Mouse (Mus musculus) gastrocnemius, postnatal 36 days (tissue): ENCODE results near the gene Zfp93. TPM values are rescaled to one million over a fixed set of nuclear protein-coding genes. Genes with fewer than 3 reads are reported as not detected.
A peak's percentile ranks its signal among the peaks of the same experiment; 100 is the strongest.
"Not testable (repeated sequence)": the region's sequence is repeated elsewhere in the genome, so short reads cannot be mapped to it uniquely, and the experiment has no call there.

Source experiments
- DNase-seq, 2 experiments: peaks; one replicate each; pipeline ENCODE4 v3.0.0; 2022
- intact Hi-C: fragments of 180-260 bp; cut with DNase I; formaldehyde crosslinking; loops from one replicate; pipeline ENCODE4 v1.15.1; 2025
- long read RNA-seq, 2 experiments: library from polyadenylated mRNA; stranded (forward); transcript quantifications; one replicate each; pipeline ENCODE4 v2.0.0; 2021
- total RNA-seq, 2 experiments: library from RNA; stranded (reverse); gene quantifications; 2 replicates each; pipeline ENCODE4 v1.2.3; 2021

The Zfp93 gene
- total RNA-seq: 1 to 10 TPM; 3.6 to 3.8 TPM
- long read RNA-seq, experiment 1, partial matches to known transcripts: 0 of 7 reads
- long read RNA-seq, experiment 1, other reads (novel, unspliced or antisense): 5 of 7 reads
- long read RNA-seq, experiment 2, partial matches to known transcripts: 0 of 13 reads
- long read RNA-seq, experiment 2, other reads (novel, unspliced or antisense): 13 of 13 reads

DNA sequence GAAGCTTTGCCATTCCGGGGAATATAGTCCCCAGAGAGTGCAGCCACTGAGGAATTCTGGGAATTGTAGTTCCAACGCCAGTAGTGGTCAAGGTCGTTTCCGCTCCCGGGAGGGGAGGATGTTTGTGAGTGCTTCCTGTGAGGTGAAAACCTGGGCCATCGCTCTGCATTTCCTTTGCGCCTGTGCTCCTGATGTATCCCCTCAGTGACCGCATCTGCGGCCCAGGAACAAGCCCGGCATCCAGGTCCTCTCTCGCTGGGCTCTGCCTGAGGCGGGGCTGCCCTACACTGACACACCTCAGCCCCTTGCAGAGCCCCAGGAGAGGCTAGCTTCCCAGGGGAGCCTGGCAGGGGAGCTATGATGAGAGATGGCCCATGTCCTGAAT, at the start of gene Zfp93:
TSS of gene Zfp93 (plus strand) at position 133 of the 385 bp plus-strand sequence.
- intact Hi-C loops: no loop called here
- DNase-seq: peak; percentile 54 to 69

DNA sequence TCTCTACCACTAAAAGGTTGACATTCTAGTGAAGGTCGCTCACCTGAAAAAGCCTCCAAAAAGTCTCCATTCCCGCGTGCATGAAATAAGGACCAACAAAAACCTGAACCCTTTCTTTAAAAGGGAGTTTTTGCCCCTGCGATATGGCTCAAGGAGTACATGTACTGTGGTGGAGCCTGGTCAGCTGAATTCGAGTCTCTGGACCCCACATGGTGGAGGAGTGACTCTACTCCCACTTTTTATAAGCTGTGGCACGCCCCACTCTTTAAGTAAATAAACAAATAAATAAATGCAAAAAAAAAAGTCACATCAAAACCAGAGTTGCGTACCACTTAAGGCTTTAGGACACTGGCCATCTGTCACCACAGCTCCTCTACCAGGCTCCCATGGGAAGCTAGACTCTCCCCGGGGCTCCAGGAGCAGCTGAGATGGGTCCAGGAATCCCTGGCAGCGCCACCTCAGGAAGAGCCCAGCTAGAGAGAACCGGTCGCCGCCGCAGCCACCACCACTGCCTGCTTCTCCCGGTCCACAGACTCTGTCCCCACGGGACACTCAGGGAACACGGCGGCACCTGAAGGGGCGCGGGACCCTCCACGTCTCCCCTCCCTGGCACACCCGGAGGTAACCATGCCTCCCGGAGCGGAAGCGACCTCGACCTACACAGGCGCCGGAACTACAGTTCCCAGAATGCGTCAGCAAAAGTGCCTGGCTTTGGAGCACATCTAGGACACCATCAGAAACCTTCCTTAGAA, 33.0 kb upstream of the Zfp93 start, which contains the start of gene Zfp109:
TSS of gene Zfp109 (minus strand) at position 521 of the 752 bp plus-strand sequence.
- peak; percentile 12 to 38 for DNase-seq
- intact Hi-C loops: no loop called here

DNA sequence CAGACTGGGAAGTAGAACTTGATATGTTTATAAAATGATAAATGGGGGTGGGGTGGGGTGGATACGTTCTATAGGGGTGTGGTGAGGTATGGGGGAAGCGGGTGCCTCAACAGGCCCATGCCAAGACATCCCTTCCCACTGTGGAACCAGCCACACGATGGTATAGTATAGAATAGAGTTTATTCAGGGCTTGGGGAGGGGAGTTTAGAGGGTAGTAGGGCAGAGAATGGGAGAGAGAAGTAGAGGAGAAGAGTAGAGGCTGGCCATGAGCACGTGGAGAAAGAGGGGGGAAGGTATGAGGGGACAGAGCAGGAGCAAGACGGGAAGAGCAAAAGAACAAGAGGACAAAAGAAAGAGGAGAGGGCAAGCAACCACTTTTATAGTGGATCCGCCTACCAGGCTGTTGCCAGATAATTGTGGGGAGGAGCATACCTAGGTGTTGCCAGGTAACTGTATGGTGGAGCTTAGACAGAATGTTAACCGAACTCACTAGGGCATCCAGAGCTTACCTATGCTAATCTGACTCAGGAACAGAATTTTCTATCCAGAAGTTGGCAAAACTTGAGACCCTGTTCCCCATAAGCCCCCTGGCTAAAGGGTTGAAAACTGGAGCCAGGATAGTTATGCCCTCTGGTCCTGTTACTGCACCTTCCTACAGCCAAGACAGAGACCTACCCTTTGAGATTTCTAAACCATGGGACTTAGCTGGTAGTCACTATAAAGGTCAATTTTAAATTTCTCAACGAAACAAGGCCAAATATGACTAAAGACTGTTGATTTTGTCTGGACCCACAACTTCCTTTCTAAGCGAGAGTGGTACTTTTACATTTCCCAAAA, 16.2 kb upstream of the Zfp93 start:
- intact Hi-C loops: loop anchor here (5.0 kb wide), 2 partner anchors 63 to 142 kb away; partner anchors contain the start of genes Zfp112 and Zfp94
- DNase-seq: no peak

DNA sequence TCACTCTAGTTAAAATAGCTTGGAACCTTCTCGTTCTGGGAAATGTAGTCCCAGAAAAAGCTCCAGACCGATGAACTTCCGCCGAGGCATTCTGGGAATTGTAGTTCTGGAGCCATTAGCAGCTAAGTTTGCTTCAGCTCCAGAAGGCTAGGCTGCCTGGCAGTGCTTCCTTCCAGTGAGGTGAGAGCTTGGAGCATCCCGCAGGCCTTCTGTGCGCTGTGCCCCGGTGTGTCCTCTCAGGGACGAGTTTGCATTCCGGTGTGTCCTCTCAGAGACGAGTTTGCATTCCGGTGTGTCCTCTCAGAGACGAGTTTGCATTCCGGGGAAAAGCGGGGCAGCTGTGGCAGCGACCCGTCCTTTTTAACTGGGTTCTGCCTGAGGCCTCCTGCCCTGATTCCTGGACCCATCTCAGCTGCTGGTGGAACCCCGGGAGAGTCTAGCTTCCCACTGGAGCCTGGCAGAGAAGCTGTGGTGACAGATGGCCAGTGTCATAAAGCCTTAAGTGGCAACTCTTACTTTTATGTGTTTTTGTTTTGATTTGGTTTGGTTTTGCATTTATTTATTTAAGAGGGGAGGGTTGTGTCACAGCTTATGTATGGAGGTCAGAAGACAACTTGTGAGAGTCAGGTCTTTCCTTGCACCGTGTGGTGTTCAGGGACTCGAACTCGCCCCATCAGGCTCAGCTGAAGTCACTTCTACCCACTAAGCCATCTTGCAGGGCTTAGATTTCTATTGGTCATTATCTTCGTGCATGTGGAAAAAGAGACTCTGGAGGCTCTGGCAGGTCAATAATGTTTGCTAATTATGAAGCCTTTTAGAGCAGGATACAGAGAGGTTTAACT, 15.4 kb upstream of the Zfp93 start, which contains the start of gene Zfp108:
TSS of gene Zfp108 (plus strand) at position 162 of the 842 bp plus-strand sequence.
- intact Hi-C loops: loop anchor here (5.0 kb wide), 4 partner anchors 48 to 143 kb away; partner anchors contain the start of genes Zfp112, Zfp235 and Zfp94
- peak; percentile 59 to 62 for DNase-seq

DNA sequence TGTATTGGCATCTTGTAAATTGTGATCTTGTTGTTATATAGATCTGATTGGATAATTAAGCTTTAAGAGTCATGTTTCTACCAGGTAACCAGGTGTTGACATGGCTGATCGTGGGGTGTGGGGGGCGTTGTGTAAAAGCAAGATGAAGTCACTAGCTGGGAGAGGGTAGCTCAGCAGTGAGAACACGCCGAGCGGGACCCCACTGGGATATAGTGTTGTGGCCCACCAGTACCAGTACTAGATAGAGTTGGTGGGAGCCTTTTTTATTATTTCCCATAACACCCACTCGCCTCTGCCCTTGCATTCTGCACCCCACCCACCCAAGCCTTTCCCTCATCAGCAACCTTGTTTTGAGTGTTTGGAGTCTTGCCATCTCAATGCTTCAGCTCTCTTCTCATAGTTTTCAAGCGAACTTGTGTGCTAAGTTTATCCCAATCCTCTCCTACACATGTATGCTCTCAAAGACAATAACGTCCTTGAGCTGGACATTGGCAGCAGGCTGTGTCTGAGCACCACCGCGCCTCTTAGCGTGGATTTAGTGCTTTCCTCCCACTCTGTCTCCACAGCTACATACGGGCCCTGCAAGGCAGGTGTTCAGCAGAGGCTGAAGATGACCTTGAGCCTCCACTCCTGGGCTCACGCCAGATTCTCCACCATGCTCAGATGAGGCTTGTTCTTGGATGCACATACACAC, 10.8 kb upstream of the Zfp93 start:
- DNase-seq: no peak
- intact Hi-C loops: loop anchor here (5.0 kb wide), 2 partner anchors 52 to 127 kb away; partner anchors contain the start of gene Zfp235

DNA sequence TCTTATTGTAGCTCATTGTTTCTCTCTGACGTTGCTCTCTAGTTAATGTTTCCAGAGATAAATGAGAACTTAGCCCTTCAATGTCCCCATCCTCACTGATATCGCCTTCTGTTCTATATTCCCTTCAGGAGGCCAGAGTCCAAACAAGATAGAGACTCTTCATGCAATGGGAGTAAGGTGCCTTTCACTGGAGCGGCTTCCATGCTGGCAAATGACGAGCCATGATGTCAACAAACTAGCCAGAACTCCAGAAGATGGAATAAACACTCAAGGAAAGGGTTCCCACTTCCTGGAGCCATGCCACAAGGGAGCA, 10.3 kb upstream of the Zfp93 start:
- intact Hi-C loops: loop anchor here (5.0 kb wide), 2 partner anchors 53 to 128 kb away; partner anchors contain the start of gene Zfp235
- DNase-seq: no peak

DNA sequence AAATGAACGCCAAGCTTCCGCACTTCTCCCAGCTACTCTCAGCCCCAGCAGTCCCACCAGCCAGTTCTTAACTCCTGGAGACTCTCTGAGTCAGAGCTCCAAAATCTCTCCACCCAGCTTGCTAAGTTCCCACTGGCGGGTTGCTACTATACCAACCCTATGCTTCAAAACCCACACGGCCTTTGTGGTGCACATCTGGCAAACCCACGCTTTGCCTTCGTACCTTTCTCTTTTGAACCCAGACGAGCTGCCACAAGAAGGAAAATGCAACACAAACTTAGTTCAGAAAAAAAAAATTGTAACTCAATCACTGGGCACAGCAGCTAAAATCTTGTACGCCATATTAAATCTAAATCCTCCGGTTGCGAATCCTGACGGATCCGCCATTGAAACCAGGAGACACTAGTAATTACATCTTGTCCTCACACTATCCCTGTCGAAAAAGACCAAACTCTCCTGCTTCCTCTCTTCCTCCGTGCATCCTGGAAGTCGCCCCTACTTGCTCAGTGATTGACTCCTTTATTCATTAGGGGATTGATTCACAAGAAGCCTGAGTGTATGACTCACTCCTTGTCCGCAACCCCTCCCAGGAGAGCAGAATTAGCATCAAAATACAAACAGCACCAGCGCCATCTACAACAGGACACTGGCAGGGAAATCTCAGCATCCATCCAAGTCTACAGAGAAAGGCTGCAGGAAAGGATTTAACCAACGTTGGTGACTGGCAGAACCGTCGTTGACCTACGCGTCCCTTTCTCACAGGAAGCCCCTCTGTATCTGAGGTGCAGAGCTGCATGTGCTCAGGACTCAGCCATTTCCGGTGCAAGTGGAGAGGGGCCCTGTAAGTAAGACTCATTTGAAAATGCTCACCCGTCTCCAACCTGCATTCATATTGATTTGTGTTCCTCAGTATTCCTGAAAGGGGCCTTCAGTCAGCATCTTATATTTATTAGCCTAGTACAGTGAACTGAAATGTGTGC, 1.8 kb upstream of the Zfp93 start:
- intact Hi-C loops: no loop called here
- DNase-seq: no peak

DNA sequence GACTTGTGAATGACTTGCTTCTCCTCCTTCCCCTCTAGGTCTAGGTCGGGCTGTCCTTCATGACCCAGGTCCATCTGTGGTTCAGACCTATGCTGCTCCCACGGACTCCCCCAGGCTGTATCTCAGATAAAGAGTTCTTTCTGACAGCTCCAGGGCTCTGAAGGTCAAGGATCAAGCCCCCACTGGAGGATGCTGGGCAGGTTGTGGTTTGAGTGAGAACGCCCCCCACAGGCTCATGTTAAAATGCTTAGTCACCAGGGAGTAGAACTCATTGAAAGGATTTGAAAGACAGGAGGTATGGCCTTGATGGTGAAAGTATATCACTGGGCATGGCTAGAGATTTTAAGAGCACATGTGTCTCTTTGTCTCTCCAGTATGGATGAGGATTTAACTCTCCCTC, 964 bp upstream of the Zfp93 start:
- intact Hi-C loops: no loop called here
- no peak for DNase-seq

DNA sequence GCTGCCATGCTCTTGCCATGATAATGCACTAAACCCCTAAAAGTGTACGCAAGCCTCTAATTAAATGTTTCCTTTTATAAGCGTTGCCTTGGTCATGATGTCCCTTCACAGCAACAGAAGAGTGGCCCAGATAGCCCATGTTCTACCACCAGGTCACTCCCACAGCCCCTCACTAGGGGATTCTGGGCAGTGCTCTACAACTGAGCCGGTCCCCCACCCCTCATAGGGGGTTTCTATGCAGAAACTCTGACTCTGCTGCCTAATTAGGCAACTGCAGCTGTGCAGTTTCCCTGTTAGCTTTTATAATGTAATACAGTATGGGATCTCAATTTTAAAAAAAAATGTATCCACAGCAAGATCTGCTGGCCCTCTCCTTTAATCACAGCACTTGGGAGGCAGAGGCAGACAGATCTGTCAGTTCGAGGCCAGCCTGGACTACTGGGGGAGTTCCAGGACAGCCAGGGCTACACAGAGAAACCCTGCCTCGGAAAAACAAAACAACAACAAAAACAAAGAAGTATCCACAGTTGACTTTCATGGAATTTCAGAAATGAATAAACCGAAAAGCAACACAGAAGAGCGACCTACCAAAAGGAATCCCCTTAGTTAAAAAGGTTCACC, 443 bp upstream of the Zfp93 start:
- intact Hi-C loops: no loop called here
- no peak for DNase-seq

DNA sequence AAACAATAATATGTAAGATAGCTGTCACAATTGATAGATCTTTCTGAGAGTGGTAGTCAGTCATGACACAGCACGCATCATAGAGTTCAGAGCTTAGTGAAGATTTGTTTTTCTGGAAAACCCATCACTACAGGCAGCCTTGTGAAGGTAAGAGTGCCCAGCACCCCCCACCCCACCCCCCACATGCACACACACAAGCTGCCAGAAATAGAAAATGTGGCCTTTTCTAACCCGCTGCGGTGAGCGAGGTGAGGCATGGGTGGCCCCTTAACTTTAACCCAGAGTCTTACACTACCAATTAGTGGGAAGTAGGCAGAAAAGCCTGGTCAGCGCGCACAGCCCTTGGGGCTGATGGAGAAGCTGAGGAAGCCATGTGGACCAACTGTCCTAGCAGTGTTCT, 971 bp downstream of the Zfp93 start:
- no peak for DNase-seq
- intact Hi-C loops: no loop called here

DNA sequence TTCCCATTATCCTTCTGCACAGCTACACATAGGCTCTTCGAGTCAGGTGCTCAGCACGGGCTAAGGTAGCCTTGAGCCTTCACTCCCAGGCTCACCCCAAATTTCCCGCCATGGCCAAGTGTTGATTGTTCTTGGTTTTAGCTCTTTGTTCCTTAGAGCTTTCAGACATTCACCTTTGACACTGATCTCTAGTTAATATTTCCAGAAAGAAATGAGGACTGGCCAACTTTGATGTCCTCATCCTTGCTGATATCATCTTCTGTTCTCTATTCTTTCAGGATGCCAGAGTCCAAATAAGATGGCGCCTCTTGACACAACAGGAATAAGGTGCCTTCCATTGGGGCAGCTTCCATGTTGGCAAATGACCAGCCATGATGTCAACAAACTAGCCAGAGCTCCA, 4.2 kb downstream of the Zfp93 start:
- intact Hi-C loops: no loop called here
- no peak for DNase-seq

DNA sequence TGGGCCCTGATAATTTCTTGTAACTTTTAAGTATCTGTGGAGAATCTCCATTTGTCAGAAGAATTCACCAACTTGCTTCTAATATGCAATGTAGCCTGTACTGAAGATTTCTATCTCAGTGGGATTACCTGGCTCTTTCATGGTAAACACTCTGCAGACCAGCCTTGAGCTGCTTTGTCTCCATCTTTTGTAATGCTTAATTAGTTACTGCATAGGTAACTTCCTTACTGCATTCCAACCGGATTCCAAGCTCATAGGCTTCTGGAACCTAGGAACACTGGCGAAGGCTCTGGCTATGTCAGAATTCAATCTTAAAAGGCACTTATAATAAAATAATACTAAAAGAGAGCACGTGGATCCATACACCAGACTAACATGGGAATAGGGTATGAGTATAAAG, 8.6 kb downstream of the Zfp93 start:
- DNase-seq: not testable (repeated sequence)

DNA sequence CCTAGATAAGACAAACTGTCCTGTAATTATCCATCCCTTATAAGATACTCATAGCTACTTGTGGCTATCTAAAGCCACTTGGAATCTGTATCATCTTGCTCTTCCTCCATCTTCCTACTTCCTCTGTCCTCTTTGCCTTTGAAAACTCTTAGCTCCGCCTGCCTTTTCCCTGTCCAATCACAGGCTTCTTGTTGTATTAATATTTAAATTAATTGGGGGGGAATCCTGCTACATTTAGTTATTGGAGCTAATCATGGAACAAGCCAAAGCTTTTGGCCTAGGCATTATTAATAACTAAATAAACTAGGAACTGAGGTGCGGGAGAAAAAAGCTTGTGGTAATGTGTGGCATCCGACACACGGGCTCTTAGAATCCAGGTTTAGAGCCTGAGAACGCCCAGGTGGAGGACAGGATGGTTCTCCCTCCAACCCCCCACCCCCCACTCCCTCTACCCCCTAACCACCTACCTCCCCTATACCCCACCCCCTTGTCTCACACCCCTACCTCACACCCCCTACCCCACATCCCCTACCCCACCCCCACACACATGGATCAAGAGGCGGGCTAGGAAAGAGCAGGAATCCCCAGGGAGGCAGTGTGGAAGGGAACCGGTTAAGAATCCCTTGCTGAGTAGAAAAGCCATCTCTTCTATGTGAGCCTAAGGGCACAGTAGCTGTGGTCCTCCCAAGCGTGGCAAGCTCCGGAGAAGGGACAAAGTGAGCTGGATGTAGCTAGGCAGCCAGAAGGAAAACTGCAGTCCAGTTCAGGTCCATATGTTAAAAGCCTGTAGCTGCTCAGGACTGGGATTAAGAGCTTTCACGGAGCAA, 10.0 kb downstream of the Zfp93 start:
- DNase-seq: no peak
- intact Hi-C loops: no loop called here

More for the DNA sequence above, 8.6 kb downstream of the Zfp93 start:
- intact Hi-C loops: not testable (repeated sequence)

DNA sequence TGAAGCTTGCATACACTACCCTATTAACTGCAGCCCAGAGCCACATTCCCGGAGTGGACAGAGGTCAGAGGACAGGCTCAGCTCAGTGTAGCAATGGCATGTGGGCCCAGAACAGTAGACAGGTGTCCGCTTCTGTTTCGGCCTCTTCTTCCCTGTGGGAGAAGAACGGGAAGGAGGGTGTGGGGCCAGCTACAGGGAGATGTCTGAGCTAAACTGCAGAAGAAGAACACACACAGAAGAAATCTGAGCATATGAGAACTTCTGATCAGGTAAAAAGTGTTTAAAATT, 10.6 kb downstream of the Zfp93 start:
- no peak for DNase-seq
- intact Hi-C loops: no loop called here

DNA sequence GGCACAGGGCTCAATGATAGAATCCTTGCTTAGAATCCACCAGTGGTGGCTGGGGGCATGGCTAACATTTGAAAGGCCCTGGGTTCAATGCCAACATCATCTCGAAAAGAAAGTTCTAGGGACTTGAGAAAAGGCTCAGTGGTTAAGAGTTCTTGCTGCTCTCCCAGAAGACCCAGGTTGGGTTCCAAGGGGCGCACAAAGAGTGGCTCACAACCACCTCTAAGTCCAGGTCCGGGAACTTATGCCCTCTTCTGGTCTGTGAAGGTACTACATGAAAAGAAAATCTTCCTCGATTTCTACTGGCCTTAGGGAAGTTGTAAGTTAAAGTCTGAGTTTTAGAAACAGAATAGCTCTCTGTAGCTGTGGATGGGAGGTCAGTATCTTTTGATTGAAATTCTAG, 15.9 kb downstream of the Zfp93 start:
- no peak for DNase-seq
- intact Hi-C loops: no loop called here

DNA sequence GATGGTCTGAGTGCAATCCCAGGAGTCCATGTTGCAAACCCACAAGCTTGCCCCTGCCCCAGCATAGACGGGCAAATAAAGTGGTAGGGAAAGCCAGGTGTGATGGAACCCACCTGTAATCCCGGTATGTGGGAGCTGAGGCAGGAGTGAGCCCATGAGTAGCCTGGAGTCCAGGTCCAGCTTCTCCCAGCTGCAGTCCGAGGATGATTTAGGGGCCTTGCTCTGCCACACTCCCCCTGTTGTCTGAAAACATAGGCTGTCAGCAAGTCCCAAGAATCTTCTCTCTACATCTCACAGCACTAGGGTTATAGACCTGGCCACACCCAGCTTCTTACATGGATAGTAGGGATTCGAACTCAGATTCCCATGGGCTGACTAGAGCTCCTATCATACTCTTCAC, 16.7 kb downstream of the Zfp93 start:
- no peak for DNase-seq
- intact Hi-C loops: no loop called here

DNA sequence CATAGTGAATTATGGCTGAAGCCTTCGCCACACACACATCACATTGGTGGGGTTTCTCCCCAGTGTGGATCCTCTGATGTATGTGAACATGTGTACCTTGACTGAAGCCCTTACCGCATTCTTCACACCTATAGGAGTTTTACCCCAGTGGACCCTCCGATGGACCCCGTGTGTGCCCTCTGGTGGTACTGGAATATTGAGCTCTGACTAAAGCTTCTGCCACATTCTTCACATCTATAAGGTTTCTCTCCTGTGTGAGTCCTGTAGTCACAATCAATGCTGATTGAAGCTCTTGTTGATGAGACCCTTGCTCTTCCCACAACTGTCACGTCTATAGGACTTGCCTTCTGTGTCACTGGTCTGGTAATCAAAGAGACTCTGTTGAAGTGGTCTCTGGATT, 17.4 kb downstream of the Zfp93 start:
- intact Hi-C loops: no loop called here
- DNase-seq: no peak
